Mouse (Mus musculus): Measurements from ENCODE around the gene Lca5l. TPM values are rescaled to one million over a fixed set of nuclear protein-coding genes. Genes with fewer than 3 reads are reported as not detected.
A peak's percentile ranks its signal among the peaks of the same experiment; 100 is the strongest.
"Not testable (repeated sequence)": the region's sequence is repeated elsewhere in the genome, so short reads cannot be mapped to it uniquely, and the experiment has no call there.

The Lca5l gene
- polyA plus RNA-seq, 1 experiment from 2014 or later: 1.0 TPM

- 26% methylated on average over 6 of the region's 6 CpGs for WGBS
- H3K4me1 ChIP-seq: peaks cover 21% of the 10 kb centered on the region
These were observed 47.3 kb downstream of the Lca5l start for GRCm38 (mm10) chr16:96144748-96145109.

GRCm38 (mm10) chr16:96128466-96128865 lies 63.6 kb downstream of the Lca5l start:
- Histone ChIP-seq H3K27ac (replicated peaks) (peak overlapping the region; percentile 99), H3K4me3 (peak overlapping the region; percentile 91), H3K36me3 (peaks cover 33% of the 10 kb centered on the region), H3K27me3 (ENCODE audit: low read depth, poor library complexity, severe bottlenecking) (peaks cover 23% of the 10 kb centered on the region), H3K9me3 (replicated peaks) (0 out of 2 replicates have a peak, but pooled peaks cover 3% of the 10 kb centered on the region), H3K4me1 (peaks cover 45% of the 10 kb centered on the region)
- DNase-seq (ENCODE audit: low spot score): peak; percentile 56
- 2% methylated on average over 9 of the region's 9 CpGs for WGBS

More at GRCm38 (mm10) chr16:96144748-96145109, 47.3 kb downstream of the Lca5l start:
- Histone ChIP-seq H3K27ac (replicated peaks) (0 out of 2 replicates have a peak overlapping the region, but pooled peaks have one; percentile 87), H3K4me3 (peak overlapping the region; percentile 94), H3K9me3 (replicated peaks) (peaks cover 16% of the 10 kb centered on the region)
- H3K27me3 ChIP-seq (ENCODE audit: low read depth, poor library complexity, severe bottlenecking); H3K36me3 ChIP-seq; DNase-seq (ENCODE audit: low spot score): not testable (repeated sequence)

- H3K27ac ChIP-seq (replicated peaks): peak within 1 kb of the TSS; percentile 99
- 2% methylated on average over 69 of the region's 72 CpGs for WGBS
- H3K27me3 ChIP-seq (ENCODE audit: low read depth, poor library complexity, severe bottlenecking): peaks cover 23% of the 10 kb centered on the region
- peaks cover 40% of the 10 kb centered on the region for H3K36me3 ChIP-seq
- DNase-seq (ENCODE audit: low spot score): peak; percentile 99
- H3K4me1 ChIP-seq: peaks cover 45% of the 10 kb centered on the region
- peak within 1 kb of the TSS; percentile 91 for H3K4me3 ChIP-seq
- H3K9me3 ChIP-seq (replicated peaks): 0 out of 2 replicates have a peak, but pooled peaks cover 3% of the 10 kb centered on the region
These were observed 64.3 kb downstream of the Lca5l start, which contains the start of gene Hmgn1 for GRCm38 (mm10) chr16:96127657-96128344. Gene Hmgn1 (minus strand): TSS chr16:96127729.

GRCm38 (mm10) chr16:96127288-96127656 lies 64.8 kb downstream of the Lca5l start:
- Histone ChIP-seq H3K27me3 (ENCODE audit: low read depth, poor library complexity, severe bottlenecking) (peaks cover 23% of the 10 kb centered on the region), H3K9me3 (replicated peaks) (0 out of 2 replicates have a peak, but pooled peaks cover 3% of the 10 kb centered on the region), H3K27ac (replicated peaks) (peak overlapping the region; percentile 99), H3K4me1 (peaks cover 45% of the 10 kb centered on the region), H3K36me3 (peaks cover 45% of the 10 kb centered on the region), H3K4me3 (peak overlapping the region; percentile 91)
- 1% methylated on average over 49 of the region's 52 CpGs for WGBS
- no peak for DNase-seq (ENCODE audit: low spot score)

GRCm38 (mm10) chr16:96126684-96127171 lies 65.3 kb downstream of the Lca5l start:
- 9% methylated on average over 19 of the region's 19 CpGs for WGBS
- DNase-seq (ENCODE audit: low spot score): peak; percentile 26
- Histone ChIP-seq H3K27ac (replicated peaks) (peak overlapping the region; percentile 99), H3K36me3 (peaks cover 51% of the 10 kb centered on the region), H3K27me3 (ENCODE audit: low read depth, poor library complexity, severe bottlenecking) (peaks cover 20% of the 10 kb centered on the region), H3K4me3 (peak overlapping the region; percentile 91), H3K4me1 (peaks cover 45% of the 10 kb centered on the region), H3K9me3 (replicated peaks) (0 out of 2 replicates have a peak, but pooled peaks cover 3% of the 10 kb centered on the region)

- no peak overlapping the region for H3K4me3 ChIP-seq
- H3K27me3 ChIP-seq (ENCODE audit: low read depth, poor library complexity, severe bottlenecking): no peaks in the 10 kb centered on the region
- peaks cover 8% of the 10 kb centered on the region; the same call in 1 of the 2 replicates for H3K4me1 ChIP-seq
- peaks cover 58% of the 10 kb centered on the region for H3K36me3 ChIP-seq
- 79% methylated on average over 4 of the region's 4 CpGs for WGBS
- no peak for DNase-seq (ENCODE audit: low spot score)
- no peak overlapping the region for H3K27ac ChIP-seq (replicated peaks)
- H3K9me3 ChIP-seq (replicated peaks): 0 out of 2 replicates have a peak, but pooled peaks cover 3% of the 10 kb centered on the region
These were observed 71.9 kb downstream of the Lca5l start for GRCm38 (mm10) chr16:96120022-96120623.

- Histone ChIP-seq H3K4me1 (no peaks in the 10 kb centered on the region), H3K36me3 (0 out of 2 replicates have a peak, but pooled peaks cover 10% of the 10 kb centered on the region), H3K27ac (replicated peaks) (no peak overlapping the region), H3K9me3 (replicated peaks) (no peaks in the 10 kb centered on the region), H3K27me3 (ENCODE audit: low read depth, poor library complexity, severe bottlenecking) (no peaks in the 10 kb centered on the region), H3K4me3 (no peak overlapping the region)
- 51% methylated on average over 4 of the region's 4 CpGs for WGBS
- DNase-seq (ENCODE audit: low spot score): no peak
These were observed 77.3 kb downstream of the Lca5l start for GRCm38 (mm10) chr16:96114729-96115128.

GRCm38 (mm10) chr16:96112769-96113168 lies 79.3 kb downstream of the Lca5l start:
- no peaks in the 10 kb centered on the region for H3K9me3 ChIP-seq (replicated peaks)
- H3K27ac ChIP-seq (replicated peaks): no peak overlapping the region
- WGBS: 49% methylated on average over 2 of the region's 2 CpGs
- H3K4me3 ChIP-seq: no peak overlapping the region
- DNase-seq (ENCODE audit: low spot score): no peak
- H3K36me3 ChIP-seq: no peaks in the 10 kb centered on the region
- H3K4me1 ChIP-seq: no peaks in the 10 kb centered on the region
- no peaks in the 10 kb centered on the region for H3K27me3 ChIP-seq (ENCODE audit: low read depth, poor library complexity, severe bottlenecking)

- H3K4me1 ChIP-seq: no peaks in the 10 kb centered on the region
- H3K9me3 ChIP-seq (replicated peaks): no peaks in the 10 kb centered on the region
- no peak overlapping the region for H3K27ac ChIP-seq (replicated peaks)
- no peak for DNase-seq (ENCODE audit: low spot score)
- 90% methylated on average over 5 of the region's 5 CpGs for WGBS
- no peaks in the 10 kb centered on the region for H3K36me3 ChIP-seq
- H3K27me3 ChIP-seq (ENCODE audit: low read depth, poor library complexity, severe bottlenecking): no peaks in the 10 kb centered on the region
- no peak overlapping the region for H3K4me3 ChIP-seq
These were observed 81.3 kb downstream of the Lca5l start for GRCm38 (mm10) chr16:96110655-96111345.

- H3K9me3 ChIP-seq (replicated peaks): no peaks in the 10 kb centered on the region
- WGBS: 84% methylated on average over 4 of the region's 4 CpGs
- no peak overlapping the region for H3K4me3 ChIP-seq
- no peaks in the 10 kb centered on the region for H3K27me3 ChIP-seq (ENCODE audit: low read depth, poor library complexity, severe bottlenecking)
- H3K36me3 ChIP-seq: no peaks in the 10 kb centered on the region
- H3K4me1 ChIP-seq: no peaks in the 10 kb centered on the region
- no peak for DNase-seq (ENCODE audit: low spot score)
- H3K27ac ChIP-seq (replicated peaks): no peak overlapping the region
These were observed 82.4 kb downstream of the Lca5l start for GRCm38 (mm10) chr16:96109673-96110072.
